In the genomic region with DNA sequence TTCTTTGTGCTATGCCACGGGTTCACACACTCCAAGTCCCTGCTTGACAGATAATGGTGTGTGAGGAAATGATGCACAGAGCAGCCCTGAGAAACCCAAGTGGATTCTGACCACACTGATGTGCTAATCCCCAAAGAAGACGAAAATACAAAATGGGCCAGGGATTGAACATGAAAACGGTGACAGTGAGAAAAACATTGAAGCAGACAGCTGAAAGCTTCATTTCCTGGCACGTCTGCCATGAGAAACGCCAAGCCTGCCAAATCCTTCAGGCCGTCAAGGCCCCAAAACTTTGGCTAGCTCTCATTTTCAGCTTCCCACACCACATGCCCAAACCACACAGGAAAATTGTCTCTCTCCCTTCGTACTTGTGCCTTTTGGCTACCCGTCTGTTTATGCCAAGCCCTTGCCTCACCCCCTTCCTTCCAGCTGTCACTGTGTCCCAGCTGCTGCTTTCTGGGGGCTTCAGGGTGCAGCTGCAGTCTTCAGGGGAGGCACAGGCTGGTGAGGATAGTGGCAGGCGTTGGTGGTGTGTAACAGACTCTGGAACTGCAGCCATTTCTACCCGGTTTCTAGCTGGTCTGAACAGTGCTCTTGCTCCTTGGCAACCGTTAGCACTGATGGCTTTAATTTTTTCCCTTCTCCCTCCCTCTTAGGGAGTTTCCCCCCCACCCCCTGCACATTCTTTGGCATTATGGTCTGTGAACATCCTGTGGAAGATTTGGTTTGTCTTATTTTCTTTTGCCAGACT, we compare ENCODE assay signal across 8 mouse cellular contexts.
A peak's percentile ranks its signal among the peaks of the same experiment; 100 is the strongest.
DNase-seq lines count a peak whose midpoint lies in the region; ATAC-seq and TF ChIP-seq lines count a peak whose summit lies in the region.

No protein-coding gene starts in this region.

- no peak overlapping the region for H3K9ac ChIP-seq in liver, adult 2 months (ENCODE audit: low read depth, low read length)
- no peak overlapping the region for H3K9ac ChIP-seq in intestine, embryonic 16.5 days (ENCODE audit: low read depth, low read length)
- H3K9ac ChIP-seq in midbrain, embryonic 13.5 days (replicated peaks) = no peak overlapping the region

- H3K27me3 ChIP-seq in liver, adult 2 months (ENCODE audit: control insufficient read depth, insufficient read depth, low read length) = no peaks in the 10 kb centered on the region
- H3K27me3 ChIP-seq in intestine, embryonic 16.5 days (replicated peaks; ENCODE audit: control insufficient read depth, insufficient read depth, low read length) = no peaks in the 10 kb centered on the region
- no peaks in the 10 kb centered on the region for H3K27me3 ChIP-seq in midbrain, embryonic 13.5 days

- H3K4me1 ChIP-seq in liver, adult 2 months (ENCODE audit: control insufficient read depth, insufficient read depth, low read length) = no peaks in the 10 kb centered on the region
- peaks cover 2% of the 10 kb centered on the region; the same call in 1 of the 2 replicates for H3K4me1 ChIP-seq in cortical plate, adult 2 months (ENCODE audit: control insufficient read depth, insufficient read depth, low read length)
- H3K4me1 ChIP-seq in intestine, embryonic 16.5 days (ENCODE audit: control insufficient read depth, insufficient read depth, low read length) = peaks cover 23% of the 10 kb centered on the region
- H3K4me1 ChIP-seq in midbrain, embryonic 13.5 days (replicated peaks) = peaks cover 27% of the 10 kb centered on the region

- 0 out of 2 replicates have a peak overlapping the region, but pooled peaks have one; percentile 19 for H3K27ac ChIP-seq in liver, adult 2 months (replicated peaks; ENCODE audit: insufficient read depth, low read depth, low read length)
- peak overlapping the region; percentile 54 for H3K27ac ChIP-seq in cortical plate, adult 2 months (ENCODE audit: insufficient read depth, low read length)
- peak overlapping the region; percentile 89 for H3K27ac ChIP-seq in intestine, embryonic 16.5 days (ENCODE audit: low read length)
- H3K27ac ChIP-seq in midbrain, embryonic 13.5 days = 0 out of 2 replicates have a peak overlapping the region, but pooled peaks have one; percentile 1

- no peak overlapping the region for H3K4me3 ChIP-seq in liver, adult 2 months (ENCODE audit: insufficient read depth, low read depth, low read length)
- H3K4me3 ChIP-seq in cortical plate, adult 2 months (ENCODE audit: insufficient read depth, low read length) = no peak overlapping the region
- H3K4me3 ChIP-seq in intestine, embryonic 16.5 days (ENCODE audit: low read length) = no peak overlapping the region
- no peak overlapping the region for H3K4me3 ChIP-seq in midbrain, embryonic 13.5 days (replicated peaks)

- peak; percentile 25; the same call in 1 of the 2 replicates for ATAC-seq in intestine, embryonic 16.5 days
- ATAC-seq in midbrain, embryonic 13.5 days = 0 out of 2 replicates have a peak, but pooled peaks have one; percentile 40

- H3K4me2 ChIP-seq in intestine, embryonic 16.5 days (ENCODE audit: low read depth, low read length) = no peak overlapping the region
- no peak overlapping the region for H3K4me2 ChIP-seq in midbrain, embryonic 13.5 days (replicated peaks)

- DNase-seq in liver, adult 2 months (ENCODE audit: extremely low read depth, low read depth, low spot score) = no peak
- DNase-seq in liver = no peak
- peak; percentile 69 for DNase-seq in gastrocnemius, postnatal 25 days
- peak; percentile 66 for DNase-seq in thymus, postnatal 25 days
- DNase-seq in embryo, embryonic 10.5 days (ENCODE audit: low spot score) = no peak

- TF ChIP-seq POLR2A in liver, adult 2 months (IDR thresholded peaks at IDR 0.05; ENCODE audit: extremely low read depth, insufficient read depth, low read length) = no peak
- no peak for TF ChIP-seq POLR2A in cortical plate, adult 2 months (IDR thresholded peaks at IDR 0.05; ENCODE audit: extremely low read depth, insufficient read depth, low read length)

- no peak for TF ChIP-seq CTCF in liver, adult 2 months (IDR thresholded peaks at IDR 0.05; ENCODE audit: low read depth, low read length)
- TF ChIP-seq CTCF in cortical plate, adult 2 months (IDR thresholded peaks at IDR 0.05; ENCODE audit: extremely low read depth, insufficient read depth, low read length) = no peak

- H3K9me3 ChIP-seq in intestine, embryonic 16.5 days (ENCODE audit: control insufficient read depth, low read length) = no peaks in the 10 kb centered on the region
- H3K9me3 ChIP-seq in midbrain, embryonic 13.5 days = no peaks in the 10 kb centered on the region

- H3K79me2 ChIP-seq in liver, adult 2 months (ENCODE audit: control insufficient read depth, insufficient read depth, low read length) = no peaks in the 10 kb centered on the region

- 86% methylated on average over 11 of the region's 11 CpGs for WGBS in liver, adult 2 months
- WGBS in intestine, embryonic 16.5 days = 51% methylated on average over 11 of the region's 11 CpGs
- WGBS in midbrain, embryonic 13.5 days = 54% methylated on average over 11 of the region's 11 CpGs

- H3K36me3 ChIP-seq in liver, adult 2 months (ENCODE audit: control insufficient read depth, insufficient read depth, low read length) = no peaks in the 10 kb centered on the region
- H3K36me3 ChIP-seq in intestine, embryonic 16.5 days (ENCODE audit: control insufficient read depth, insufficient read depth, low read length) = no peaks in the 10 kb centered on the region
- no peaks in the 10 kb centered on the region for H3K36me3 ChIP-seq in midbrain, embryonic 13.5 days

Comparison
In these comparisons a context has a peak if more than half of its experiments do, and no peak if none do; other contexts are left out.
1. DNase-seq: peak in gastrocnemius, postnatal 25 days (single experiment) and thymus, postnatal 25 days (single experiment); none in liver, adult 2 months (single experiment), liver (single experiment) and embryo, embryonic 10.5 days (single experiment).
2. H3K27ac ChIP-seq: peak in every context shown above with its lines; median percentile 89 in intestine, embryonic 16.5 days; 54 in cortical plate, adult 2 months; 19 in liver, adult 2 months; 1 in midbrain, embryonic 13.5 days.